Mouse (Mus musculus): ENCODE results near the gene Slc25a30.
"Not testable (repeated sequence)": the region's sequence is repeated elsewhere in the genome, so short reads cannot be mapped to it uniquely, and the experiment has no call there.

Slc25a30 gene

GRCm38 (mm10) chr14:75791372-75791771, 4.5 kb upstream of the Slc25a30 start:
- DNase-seq (ENCODE audit: low read depth) = no peak

DNA sequence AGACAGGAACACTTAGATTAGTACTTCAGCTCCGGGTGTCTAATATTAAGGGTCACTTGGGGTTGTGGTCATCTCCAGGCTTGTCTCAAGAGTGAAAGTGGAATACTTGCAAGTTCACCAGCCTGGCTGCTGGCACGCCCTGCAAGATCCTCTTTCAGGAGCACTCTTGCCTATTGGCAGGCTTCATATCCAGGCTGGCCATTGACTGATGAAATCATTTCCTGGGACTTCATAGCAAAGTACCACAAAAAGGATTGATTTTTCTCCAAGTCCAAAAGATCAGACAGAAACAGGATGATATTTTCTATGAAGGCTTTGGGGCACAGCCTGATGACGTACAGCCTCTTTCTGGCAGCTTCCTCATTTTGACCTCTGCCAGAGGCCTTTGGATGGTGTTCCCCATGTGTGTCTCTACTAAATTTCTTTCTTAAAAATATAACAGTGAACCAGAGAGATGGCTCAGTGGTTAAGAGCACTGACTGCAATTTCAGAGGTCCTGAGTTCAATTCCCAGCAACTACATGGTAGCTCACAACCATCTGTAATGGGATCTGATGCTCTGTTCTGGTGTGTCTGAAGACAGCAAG, 3.7 kb upstream of the Slc25a30 start:
- DNase-seq (ENCODE audit: low read depth) = no peak

- DNase-seq (ENCODE audit: low read depth) = no peak
Observed at GRCm38 (mm10) chr14:75789291-75789690, 2.5 kb upstream of the Slc25a30 start.

GRCm38 (mm10) chr14:75787794-75788175, 948 bp upstream of the Slc25a30 start:
- peak; percentile 29 for DNase-seq (ENCODE audit: low read depth)

DNA sequence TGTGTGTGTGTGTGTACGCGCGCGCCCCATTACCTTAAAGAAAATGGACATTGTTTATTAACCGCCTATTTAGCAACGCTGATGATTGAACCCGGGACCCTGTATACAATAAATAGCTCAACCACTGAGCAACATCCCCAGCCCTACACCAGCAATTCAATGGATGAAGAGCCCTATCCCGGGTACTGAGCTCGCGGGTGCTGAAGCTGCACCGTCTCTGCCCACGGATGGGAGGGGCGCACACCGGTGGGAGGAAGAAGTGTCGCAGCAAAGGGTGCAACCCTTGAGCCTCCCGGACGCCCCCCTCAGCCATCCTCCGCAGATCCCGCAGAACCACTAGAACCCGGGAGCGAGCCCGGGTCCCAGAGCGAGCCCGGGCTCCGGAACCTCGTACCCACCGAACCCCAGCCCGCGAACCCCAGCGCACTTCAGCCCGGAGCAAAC, 391 bp downstream of the Slc25a30 start:
- peak; percentile 28 for DNase-seq (ENCODE audit: low read depth)

DNA sequence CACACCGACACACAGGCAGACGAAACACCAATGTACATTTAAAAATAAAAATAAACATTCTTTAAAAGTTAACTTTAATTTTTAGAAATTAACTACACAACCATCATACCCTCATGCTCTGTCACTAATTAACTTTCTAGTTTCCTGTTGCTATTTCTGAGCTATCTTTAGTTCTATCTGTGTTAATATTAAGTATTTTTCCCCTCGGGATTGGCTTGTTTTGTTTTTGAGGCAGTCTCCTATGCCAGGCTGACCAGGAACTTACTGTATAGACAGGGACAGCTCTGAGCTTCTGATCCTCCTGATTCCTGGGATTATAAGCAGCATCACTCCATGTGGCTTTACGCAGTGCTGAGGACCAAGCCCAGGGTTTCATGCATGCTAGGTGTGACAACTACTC, 6.9 kb downstream of the Slc25a30 start:
- DNase-seq (ENCODE audit: low read depth) = no peak

DNA sequence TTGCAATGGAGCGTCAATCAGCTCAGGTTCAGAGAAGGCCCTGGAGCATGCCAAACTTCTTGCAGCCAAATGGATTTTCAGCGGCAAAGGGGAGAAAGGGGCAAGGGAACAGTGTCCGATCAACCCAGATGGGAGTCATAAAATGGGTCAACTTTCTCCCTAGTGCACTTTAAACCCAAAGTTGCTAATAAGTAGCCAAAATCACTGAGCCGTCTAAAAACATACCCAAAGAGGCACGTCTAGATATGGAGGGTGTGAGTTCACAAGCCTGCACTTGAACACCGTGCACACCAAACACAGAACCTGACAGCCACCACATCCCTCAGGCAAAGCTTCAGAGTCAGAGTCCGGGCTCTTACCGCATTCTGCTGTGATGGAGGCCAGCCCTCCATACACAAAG, 10.2 kb downstream of the Slc25a30 start:
- DNase-seq (ENCODE audit: low read depth) = no peak

GRCm38 (mm10) chr14:75773431-75773830, 13.4 kb downstream of the Slc25a30 start:
- no peak for DNase-seq (ENCODE audit: low read depth)

DNA sequence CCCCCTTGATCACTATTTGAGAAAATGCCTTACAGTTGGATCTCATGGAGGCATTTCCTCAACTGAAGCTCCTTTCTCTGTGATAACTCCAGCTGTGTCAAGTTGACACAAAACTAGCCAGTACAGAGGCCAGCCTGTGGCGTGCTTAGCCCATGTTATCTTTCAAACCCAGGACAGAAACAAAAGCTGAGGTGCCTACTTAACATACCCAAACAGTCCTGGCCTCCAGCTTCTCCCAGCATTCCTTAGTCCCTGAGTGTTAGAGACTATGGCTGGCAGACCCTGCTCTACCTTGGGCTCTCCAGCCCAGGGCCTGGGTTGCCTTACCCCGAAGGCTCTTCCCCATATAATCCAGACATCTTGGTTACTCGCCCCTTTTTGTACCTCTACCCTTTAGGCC, 14.4 kb downstream of the Slc25a30 start:
- not testable (repeated sequence) for DNase-seq (ENCODE audit: low read depth)

DNA sequence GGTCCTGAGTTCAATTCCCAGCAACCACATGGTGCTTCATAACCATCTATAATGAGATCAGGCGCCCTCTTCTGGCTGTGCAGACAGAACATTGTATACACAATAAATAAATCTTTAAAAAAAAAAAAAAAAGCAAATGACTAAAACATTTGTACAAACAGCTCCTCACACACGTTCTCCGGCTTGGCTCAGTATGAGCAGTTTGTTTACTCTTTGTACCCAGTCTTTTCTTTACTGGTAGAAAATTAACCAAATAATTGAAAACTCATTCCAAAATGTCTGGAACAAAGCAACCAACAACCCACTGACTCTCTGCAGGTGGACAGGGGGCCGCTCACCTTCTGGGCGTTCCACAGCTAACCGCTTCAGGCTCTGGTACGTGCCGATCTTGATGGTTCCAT, 15.7 kb downstream of the Slc25a30 start:
- DNase-seq (ENCODE audit: low read depth) = no peak

GRCm38 (mm10) chr14:75769334-75769733, 17.5 kb downstream of the Slc25a30 start:
- DNase-seq (ENCODE audit: low read depth) = no peak

DNA sequence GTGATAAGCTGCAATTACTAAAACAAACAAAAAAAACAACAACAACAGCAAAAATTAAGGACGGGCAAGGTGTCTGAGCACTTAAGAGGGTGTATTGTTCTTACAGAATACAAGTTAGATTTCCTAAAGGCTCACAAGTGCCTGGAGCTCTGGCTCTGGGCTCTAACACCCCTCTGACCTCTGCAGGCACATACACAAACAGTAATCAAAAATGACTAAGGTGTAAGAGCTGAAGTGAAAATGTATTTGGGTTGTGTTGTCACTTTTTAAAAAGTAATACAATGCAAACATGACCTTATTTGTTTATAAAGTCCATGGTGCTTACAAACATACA, 18.6 kb downstream of the Slc25a30 start:
- DNase-seq (ENCODE audit: low read depth) = no peak

DNA sequence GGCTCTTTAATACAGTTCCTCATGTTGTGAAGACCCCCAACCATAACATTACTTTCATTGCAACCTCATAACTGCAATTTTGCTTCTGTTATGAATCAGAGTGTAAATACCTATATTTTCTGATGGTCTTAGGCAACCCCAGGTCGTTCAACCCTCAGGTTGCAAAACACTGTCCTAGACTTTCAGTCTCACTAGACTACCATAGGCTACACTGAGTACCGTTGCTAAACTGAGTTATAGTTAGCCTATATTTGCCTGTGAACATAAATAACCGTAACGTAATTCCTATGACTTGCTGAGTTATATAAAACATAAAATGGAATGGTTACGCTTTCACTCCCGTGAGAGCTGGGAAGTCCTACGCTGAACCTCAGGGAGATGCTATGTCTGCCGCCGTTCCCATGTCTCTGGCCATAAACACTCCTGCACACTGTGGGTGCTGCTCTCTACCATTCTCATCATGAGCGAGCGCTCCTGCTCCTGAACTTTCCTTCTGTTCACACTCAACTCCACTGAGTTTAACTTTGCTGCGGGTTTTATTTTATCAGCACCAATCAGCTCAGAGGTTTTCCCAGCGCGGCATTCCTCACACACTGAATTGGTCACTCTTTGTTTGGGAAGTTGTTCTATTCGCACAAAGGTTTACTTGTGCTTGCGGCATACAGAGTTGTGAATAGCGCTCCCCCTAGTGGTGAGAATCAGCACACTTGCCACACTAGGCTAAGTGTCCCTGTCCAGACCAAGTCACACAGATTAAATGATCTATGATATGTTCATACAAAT, 19.2 kb downstream of the Slc25a30 start:
- DNase-seq (ENCODE audit: low read depth) = no peak

DNA sequence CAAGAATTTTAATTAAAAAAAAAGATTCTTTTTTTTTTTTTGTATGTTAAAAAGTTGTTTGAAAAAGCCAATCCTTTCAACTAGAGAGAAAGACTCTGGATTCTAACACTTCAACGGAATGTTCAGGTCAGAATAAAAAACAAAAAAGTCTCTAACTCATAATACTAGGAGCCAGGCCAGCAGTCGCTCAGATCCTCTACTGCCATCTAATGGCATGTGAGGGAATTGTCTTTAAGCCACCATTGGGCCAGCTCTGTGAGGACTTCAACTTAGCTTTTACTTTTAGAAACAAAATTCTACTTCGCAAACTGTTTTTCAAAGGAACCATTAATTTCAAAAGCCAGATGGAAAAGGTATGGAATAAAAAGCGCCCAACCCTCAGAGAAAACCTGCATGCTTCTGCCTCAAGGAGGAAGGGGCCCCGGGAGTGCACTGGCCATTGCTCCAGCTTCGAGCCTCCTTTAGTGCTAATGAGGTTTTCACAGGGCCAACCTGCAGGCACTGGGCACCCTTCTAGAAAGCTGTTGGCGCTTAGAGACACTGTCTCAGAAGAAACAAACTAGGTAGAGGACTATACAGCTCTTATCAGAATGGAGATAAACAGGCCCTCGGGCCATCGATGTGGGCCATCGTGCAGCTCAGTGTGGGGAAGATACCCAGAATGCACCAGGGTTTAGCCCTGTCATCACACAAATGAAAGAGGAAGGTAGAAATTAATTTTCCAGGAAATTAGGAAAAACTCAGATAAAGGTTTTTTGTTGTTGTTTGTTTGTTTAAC, 25.6 kb downstream of the Slc25a30 start:
- peak; percentile 68 for DNase-seq (ENCODE audit: low read depth)

GRCm38 (mm10) chr14:75758401-75758800, 28.4 kb downstream of the Slc25a30 start:
- no peak for DNase-seq (ENCODE audit: low read depth)

DNA sequence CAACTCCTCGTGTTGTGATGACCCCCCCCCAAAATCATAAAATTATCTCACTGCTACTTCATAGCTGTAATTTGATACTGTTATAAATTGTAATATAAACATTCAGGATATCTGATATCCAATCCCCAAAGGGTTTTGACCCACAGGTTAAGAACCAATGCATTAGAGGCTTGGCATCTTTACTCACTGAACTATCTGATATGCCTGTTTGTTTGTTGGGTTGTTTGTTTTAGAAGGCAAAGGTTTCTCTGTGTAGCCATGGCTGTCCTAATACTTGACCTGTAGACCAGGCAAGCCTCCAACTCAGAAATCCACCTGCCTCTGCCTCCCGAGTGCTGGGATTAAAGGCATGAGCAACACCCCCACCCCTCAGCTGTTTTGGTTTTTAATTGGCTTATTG, 29.0 kb downstream of the Slc25a30 start:
- DNase-seq (ENCODE audit: low read depth) = no peak

DNA sequence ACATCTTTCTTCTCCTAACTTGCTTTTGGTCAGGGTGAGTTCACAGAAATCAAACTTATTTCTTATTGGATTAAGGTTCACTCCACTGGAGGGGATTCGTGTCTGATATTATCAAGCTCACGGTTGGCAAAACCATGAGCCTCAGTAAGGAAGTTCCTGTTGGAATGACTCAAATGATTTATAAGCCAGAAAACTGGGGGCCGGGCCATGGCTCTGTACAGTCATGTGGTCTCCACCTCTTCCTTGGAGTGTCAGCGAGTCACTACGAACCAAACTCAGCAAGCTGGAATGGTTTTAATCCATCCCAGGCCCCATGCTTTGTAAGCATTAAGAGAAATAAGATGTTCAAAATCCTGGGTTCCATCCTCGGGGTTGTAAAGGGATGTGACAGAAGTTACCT, 29.9 kb downstream of the Slc25a30 start:
- no peak for DNase-seq (ENCODE audit: low read depth)

DNA sequence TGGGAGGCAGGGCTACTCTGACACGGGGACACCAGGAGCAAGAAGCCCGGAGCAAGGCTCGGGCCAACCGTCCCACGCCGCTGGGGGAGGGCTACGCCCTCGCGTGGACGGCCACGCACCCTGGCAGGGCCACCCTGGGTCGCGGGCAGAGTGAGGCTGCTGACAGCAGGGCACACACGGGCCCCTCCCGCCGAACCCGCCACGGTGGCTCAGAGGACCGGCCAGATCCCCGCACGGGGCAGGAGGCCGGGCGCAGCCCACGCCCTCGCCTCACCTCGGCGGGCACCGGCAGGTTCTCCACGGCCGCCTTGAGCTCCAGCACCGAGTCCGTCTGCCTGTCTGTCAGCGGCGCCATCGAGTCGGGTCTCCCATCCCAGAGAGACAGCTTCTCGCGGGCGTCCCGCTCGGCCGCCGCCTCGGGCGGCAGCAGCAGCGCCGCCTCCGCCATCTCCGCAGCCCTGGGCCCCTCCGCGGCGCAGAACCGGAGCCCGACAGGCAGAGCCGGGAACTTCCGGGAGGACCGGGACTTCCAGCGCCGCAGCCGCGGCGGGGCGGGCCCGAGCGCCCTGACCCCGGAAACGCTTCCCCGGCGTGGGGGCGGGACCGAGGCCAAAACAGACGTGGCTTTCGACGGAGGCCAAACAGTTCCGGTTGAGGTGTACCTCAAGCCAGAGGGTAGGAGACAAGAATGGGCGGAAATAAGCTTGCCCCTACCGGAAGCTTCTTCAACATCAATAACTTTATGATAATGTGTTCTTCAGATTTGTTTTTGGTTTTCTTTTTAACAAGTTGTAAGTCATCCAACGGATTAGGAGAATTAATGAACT, 32.6 kb downstream of the Slc25a30 start, which contains the start of gene Cog3:
Gene Cog3 (minus strand): TSS at position 527 of the 827 bp plus-strand sequence.
- DNase-seq (ENCODE audit: low read depth) = peak; percentile 84

- DNase-seq (ENCODE audit: low read depth) = no peak
Observed at GRCm38 (mm10) chr14:75753206-75753605, 33.6 kb downstream of the Slc25a30 start.

DNA sequence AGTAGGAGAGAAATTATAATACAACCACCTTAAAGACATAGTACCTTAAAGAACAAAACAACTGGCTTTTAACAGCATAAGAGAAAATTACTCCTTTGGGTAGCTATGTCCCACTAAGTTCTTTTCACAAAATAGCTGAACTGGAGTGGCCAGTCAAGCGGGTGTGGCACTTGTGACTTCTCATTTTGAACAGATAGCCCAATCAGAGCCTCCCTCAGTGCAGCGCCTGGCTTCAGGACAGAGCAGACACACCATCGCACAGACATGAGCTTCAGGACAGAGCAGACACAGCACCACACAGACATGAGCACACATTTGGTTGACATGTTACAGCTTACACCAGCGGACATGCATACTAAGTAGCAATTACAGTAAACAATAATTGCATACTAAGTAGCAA, 35.8 kb downstream of the Slc25a30 start:
- DNase-seq (ENCODE audit: low read depth) = no peak

DNA sequence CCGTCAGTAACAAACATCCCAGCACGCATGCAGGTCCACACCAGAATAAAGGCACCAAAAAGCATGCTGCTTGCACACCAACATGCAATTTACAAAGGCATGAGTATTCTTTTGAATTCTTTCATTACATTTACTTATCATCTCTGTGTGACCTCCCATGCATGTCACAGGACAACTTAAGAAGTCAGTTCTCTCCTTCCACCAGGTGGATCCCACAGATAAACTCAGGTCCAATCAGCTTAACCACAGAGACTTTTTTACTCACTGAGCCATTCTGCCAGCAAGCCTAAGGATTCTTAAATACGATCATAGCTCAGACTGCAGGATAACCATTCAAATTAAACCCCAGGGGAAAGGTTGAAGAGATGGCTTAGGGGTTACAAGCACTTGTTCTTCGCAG, 37.7 kb downstream of the Slc25a30 start:
- no peak for DNase-seq (ENCODE audit: low read depth)

DNA sequence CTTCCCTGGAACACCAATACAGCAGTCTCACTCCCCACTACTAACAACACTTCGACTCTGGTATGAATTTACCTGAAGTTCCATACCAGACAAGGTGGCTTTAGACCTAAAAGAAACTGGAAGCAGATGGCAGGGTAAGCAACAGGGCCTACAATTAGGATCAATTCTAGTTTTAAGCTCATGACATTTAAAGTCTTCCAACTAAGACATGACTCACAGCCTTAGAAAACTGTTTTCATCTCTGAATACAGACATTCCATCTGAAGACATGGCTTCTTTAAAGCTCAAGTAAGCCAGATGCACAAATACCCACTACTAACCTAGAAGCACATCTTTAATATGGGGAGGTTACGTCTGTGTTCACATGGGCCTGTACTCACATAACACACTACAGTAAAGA, 38.9 kb downstream of the Slc25a30 start:
- no peak for DNase-seq (ENCODE audit: low read depth)

Data from c-Kit-positive CD71-negative TER-119-negative erythroid progenitor cells, embryonic 14.5 days (primary cell).